Mouse (Mus musculus): ENCODE results near the gene Nr1i3. TPM values are rescaled to one million over a fixed set of nuclear protein-coding genes. Genes with fewer than 3 reads are reported as not detected.
A peak's percentile ranks its signal among the peaks of the same experiment; 100 is the strongest.
"Not testable (repeated sequence)": the region's sequence is repeated elsewhere in the genome, so short reads cannot be mapped to it uniquely, and the experiment has no call there.

Gene Nr1i3
- polyA plus RNA-seq, 1 experiment = 0.80 TPM

DNA sequence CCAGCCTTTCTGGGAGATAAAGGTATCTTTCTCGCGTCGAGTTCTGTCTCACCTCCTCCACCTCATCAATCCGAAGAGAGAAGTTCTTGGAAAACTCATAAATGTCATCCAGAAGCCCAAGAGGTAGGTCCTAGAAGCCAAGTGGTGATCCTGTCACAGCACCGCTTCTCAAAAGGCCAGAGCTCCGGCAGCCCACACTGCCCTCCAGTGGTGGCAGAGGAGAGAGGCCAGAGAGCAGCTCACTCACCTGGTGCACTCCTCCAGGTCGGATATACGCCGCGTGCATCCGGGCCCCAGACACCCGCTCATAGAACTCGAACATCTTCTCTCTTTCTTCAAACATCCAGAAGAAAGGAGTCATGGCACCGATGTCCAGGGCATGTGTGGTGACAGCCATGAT, 24.7 kb downstream of the Nr1i3 start:
- TF ChIP-seq CTCF (IDR thresholded peaks at IDR 0.05; ENCODE audit: control insufficient read depth, insufficient read depth, low read length) = peak; percentile 92
- no peak for TF ChIP-seq POLR2A (IDR thresholded peaks at IDR 0.05; ENCODE audit: borderline replicate concordance, control insufficient read depth, low read depth, low read length)
- 64% methylated on average over 14 of the region's 14 CpGs for WGBS
- Histone ChIP-seq H3K4me3 (replicated peaks; ENCODE audit: control insufficient read depth, low read depth, low read length) (no peak overlapping the region), H3K4me1 (ENCODE audit: control insufficient read depth, insufficient read depth, low read length) (peaks cover 2% of the 10 kb centered on the region; the same call in 1 of the 2 replicates), H3K27ac (ENCODE audit: control insufficient read depth, insufficient read depth, low read depth, low read length, poor library complexity) (no peak overlapping the region)

DNA sequence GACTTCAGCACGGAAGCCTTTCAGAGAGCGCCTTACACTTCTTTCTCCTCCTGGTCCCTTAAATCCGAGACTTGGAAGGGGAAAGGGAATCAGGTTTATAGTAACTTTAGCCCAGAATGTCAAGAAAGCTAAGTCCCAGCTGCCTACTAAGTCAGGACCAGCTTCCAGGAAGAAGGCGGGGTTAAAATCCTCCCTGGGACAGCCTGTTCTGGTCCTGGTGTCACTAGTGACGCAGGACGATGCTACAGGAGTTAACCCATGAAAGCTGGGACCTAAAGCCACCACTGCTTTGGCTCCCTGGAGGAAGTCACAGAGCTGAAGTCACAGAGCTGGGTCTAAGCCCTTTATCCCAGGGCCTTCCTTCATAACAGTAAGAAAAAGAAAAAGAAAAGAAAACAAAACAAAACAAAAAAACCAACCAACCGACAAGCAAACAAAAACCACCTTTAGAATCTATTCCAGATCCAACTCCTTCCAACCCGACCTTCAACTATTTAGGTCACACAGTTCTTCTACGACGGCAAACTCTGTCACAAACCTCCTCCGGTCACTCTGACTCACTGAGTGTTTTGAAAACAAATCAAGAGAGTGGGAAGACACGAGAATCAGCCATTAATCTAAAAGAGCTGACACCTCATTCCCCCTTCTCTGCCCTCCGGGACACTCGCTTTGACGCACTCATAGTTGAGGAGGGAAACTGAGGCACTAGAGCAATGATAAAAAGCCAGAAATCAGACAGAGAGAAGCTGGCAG, 26.4 kb downstream of the Nr1i3 start:
- TF ChIP-seq CTCF (IDR thresholded peaks at IDR 0.05; ENCODE audit: control insufficient read depth, insufficient read depth, low read length) = no peak
- TF ChIP-seq POLR2A (IDR thresholded peaks at IDR 0.05; ENCODE audit: borderline replicate concordance, control insufficient read depth, low read depth, low read length) = no peak
- H3K4me1 ChIP-seq (ENCODE audit: control insufficient read depth, insufficient read depth, low read length) = no peaks in the 10 kb centered on the region; the same call in 1 of the 2 replicates
- H3K4me3 ChIP-seq (replicated peaks; ENCODE audit: control insufficient read depth, low read depth, low read length) = no peak overlapping the region
- H3K27ac ChIP-seq (ENCODE audit: control insufficient read depth, insufficient read depth, low read depth, low read length, poor library complexity) = no peak overlapping the region
- WGBS = 87% methylated on average over 15 of the region's 15 CpGs

DNA sequence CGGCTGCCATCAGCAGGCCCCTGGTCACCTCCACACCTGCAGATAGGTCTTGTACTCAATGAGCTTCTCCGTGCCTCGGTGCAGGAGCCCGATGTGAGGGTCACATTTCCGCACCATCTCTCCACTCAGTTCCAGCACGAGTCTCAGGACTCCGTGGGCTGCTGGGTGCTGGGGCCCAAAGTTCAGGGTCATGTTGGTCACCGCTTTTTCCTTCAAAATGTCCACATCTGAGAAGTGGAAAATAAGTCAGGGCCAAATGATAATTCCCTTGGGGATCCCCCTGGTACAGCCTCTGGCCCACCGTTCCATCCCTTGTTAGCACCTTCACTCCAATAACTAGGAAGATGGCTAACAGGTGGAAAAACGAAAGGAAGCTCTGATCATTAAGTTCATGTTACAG, 27.1 kb downstream of the Nr1i3 start:
- Histone ChIP-seq H3K4me1 (ENCODE audit: control insufficient read depth, insufficient read depth, low read length) (no peaks in the 10 kb centered on the region), H3K4me3 (replicated peaks; ENCODE audit: control insufficient read depth, low read depth, low read length) (no peak overlapping the region), H3K27ac (ENCODE audit: control insufficient read depth, insufficient read depth, low read depth, low read length, poor library complexity) (no peak overlapping the region)
- 90% methylated on average over 10 of the region's 10 CpGs for WGBS
- no peak for TF ChIP-seq CTCF (IDR thresholded peaks at IDR 0.05; ENCODE audit: control insufficient read depth, insufficient read depth, low read length)
- no peak for TF ChIP-seq POLR2A (IDR thresholded peaks at IDR 0.05; ENCODE audit: borderline replicate concordance, control insufficient read depth, low read depth, low read length)

DNA sequence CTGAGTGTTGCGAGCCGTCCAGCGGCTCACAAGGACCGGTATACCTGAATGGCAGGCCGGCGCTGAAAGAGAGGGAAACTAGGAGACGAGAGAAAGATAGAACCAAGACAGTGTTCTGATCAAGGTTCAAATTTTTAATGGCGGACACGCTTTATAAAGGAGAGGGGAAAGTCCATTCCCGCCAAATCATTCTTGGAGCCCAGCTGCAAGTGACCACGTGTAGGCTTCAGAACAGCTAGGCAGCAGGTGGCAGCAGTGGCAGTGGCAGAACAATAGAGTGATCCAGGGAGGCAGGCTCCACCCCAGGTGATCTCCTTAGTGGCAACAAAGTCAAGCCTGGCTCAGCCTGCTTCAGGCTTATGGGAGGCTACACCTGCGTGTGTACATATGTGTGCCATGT, 28.2 kb downstream of the Nr1i3 start:
- not testable (repeated sequence) for H3K4me3 ChIP-seq (replicated peaks; ENCODE audit: control insufficient read depth, low read depth, low read length); H3K4me1 ChIP-seq (ENCODE audit: control insufficient read depth, insufficient read depth, low read length); H3K27ac ChIP-seq (ENCODE audit: control insufficient read depth, insufficient read depth, low read depth, low read length, poor library complexity)
- WGBS = 89% methylated on average over 12 of the region's 12 CpGs

DNA sequence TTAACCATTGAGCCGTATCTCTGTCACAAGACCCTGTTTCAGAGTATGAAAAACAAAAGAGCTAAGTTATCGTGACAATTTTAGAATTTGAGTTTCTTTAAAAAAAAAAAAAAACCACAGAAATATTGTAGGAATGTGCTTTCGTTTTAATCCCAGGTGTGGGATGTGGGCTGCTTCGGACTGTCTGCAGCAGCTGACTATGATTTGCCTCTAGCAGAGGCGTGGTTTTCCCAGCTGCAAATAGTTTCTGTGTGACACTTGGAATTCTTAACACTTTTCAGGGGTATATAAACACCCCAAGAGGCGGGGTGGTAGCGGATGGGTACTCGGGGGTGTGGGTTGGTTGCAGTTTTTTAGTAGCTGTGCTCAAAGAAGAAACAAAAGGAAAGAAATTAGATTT, 31.6 kb downstream of the Nr1i3 start:
- Histone ChIP-seq H3K4me3 (replicated peaks; ENCODE audit: control insufficient read depth, low read depth, low read length) (no peak overlapping the region), H3K4me1 (ENCODE audit: control insufficient read depth, insufficient read depth, low read length) (peaks cover 2% of the 10 kb centered on the region; the same call in 1 of the 2 replicates), H3K27ac (ENCODE audit: control insufficient read depth, insufficient read depth, low read depth, low read length, poor library complexity) (no peak overlapping the region)
- TF ChIP-seq POLR2A (IDR thresholded peaks at IDR 0.05; ENCODE audit: borderline replicate concordance, control insufficient read depth, low read depth, low read length) (no peak), CTCF (IDR thresholded peaks at IDR 0.05; ENCODE audit: control insufficient read depth, insufficient read depth, low read length) (no peak)
- WGBS = 90% methylated on average over 8 of the region's 8 CpGs

DNA sequence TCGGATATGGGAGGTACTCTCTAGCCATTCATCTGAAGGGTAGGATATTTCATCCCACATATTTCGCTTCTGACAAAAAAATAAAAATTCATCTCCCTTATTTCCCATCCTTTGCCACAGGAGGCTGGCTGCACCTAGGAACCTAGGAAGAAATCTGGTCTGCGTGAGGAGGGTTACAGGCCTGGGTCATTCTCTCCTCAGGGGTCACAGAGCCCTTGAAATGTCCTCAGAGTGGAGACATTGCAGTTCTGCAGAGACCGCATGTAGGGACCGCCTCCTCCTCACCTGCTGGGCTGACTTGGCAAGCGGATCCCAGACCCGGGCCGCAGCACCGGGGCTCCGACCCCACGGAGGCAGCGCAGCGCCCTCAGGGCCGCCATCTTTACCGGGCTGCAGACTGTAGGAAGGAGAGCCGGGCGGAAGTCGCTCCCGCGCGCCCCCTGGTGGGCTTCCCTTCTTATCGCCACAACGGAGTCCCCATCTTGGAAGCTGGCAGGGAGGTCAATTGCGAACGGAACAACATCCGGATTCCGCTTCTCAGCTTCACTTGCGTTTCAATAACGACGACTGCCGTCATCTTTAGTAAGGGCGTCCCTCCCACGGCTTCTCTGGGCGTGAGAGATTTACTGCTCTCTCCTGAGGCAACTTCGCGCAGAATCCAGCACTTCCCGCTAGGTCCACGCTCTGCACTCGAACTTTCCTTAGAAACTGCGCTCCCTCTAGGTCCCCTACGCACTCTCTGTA, 33.1 kb downstream of the Nr1i3 start:
- under 1% methylated on average over 41 of the region's 41 CpGs for WGBS
- peaks cover 2% of the 10 kb centered on the region; the same call in 1 of the 2 replicates for H3K4me1 ChIP-seq (ENCODE audit: control insufficient read depth, insufficient read depth, low read length)
- H3K4me3 ChIP-seq (replicated peaks; ENCODE audit: control insufficient read depth, low read depth, low read length) = peak overlapping the region; percentile 83
- peak overlapping the region; percentile 48 for H3K27ac ChIP-seq (ENCODE audit: control insufficient read depth, insufficient read depth, low read depth, low read length, poor library complexity)
- peak; percentile 86 for TF ChIP-seq CTCF (IDR thresholded peaks at IDR 0.05; ENCODE audit: control insufficient read depth, insufficient read depth, low read length)
- TF ChIP-seq POLR2A (IDR thresholded peaks at IDR 0.05; ENCODE audit: borderline replicate concordance, control insufficient read depth, low read depth, low read length) = peak; percentile 84; the same call in 1 of the 2 replicates

DNA sequence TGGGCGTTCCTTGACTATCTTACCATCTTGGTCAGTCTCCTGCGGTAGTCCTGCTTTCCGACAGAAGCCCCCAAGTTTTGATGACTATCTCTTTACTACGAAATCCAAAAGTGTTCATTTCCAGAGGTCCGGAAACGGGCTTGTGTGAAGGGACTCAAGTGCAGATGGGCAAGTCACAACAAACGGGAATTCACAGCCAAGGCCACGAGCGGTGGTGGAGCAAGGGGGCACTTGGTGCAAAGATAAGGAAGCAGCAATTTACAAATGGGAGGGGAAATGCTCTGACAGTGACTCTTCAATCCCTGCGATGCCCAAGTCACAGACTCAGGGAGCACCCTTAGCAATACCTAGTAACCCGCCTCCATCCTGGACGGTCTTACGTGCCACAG, 33.7 kb downstream of the Nr1i3 start:
- H3K4me1 ChIP-seq (ENCODE audit: control insufficient read depth, insufficient read depth, low read length) = peaks cover 2% of the 10 kb centered on the region; the same call in 1 of the 2 replicates
- peak overlapping the region; percentile 73 for H3K4me3 ChIP-seq (replicated peaks; ENCODE audit: control insufficient read depth, low read depth, low read length)
- WGBS = 14% methylated on average over 13 of the region's 13 CpGs
- peak overlapping the region; percentile 48 for H3K27ac ChIP-seq (ENCODE audit: control insufficient read depth, insufficient read depth, low read depth, low read length, poor library complexity)
- TF ChIP-seq CTCF (IDR thresholded peaks at IDR 0.05; ENCODE audit: control insufficient read depth, insufficient read depth, low read length) (no peak), POLR2A (IDR thresholded peaks at IDR 0.05; ENCODE audit: borderline replicate concordance, control insufficient read depth, low read depth, low read length) (no peak)

DNA sequence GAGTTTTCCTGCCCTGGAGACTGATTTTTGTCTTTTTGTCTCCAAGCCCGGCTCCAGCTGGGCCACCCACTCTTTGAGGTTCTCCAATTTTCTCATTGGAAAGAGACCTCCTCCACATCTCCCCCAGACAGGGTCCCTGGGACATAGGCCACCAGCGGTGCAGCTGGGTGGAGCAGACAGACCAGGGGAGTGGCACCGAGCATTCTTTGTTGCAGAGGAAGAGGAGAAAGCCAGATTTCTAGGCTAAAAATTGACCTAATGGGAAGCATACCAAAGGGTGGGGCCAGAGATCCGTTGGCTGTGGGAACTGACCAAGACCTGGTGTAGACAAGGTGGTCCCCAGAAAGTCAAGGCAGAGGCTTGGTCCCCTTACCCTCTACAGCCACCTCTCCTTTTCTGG, 34.1 kb downstream of the Nr1i3 start:
- 45% methylated on average over 4 of the region's 4 CpGs for WGBS
- no peak overlapping the region for H3K4me3 ChIP-seq (replicated peaks; ENCODE audit: control insufficient read depth, low read depth, low read length)
- H3K27ac ChIP-seq (ENCODE audit: control insufficient read depth, insufficient read depth, low read depth, low read length, poor library complexity) = no peak overlapping the region
- TF ChIP-seq POLR2A (IDR thresholded peaks at IDR 0.05; ENCODE audit: borderline replicate concordance, control insufficient read depth, low read depth, low read length) (no peak), CTCF (IDR thresholded peaks at IDR 0.05; ENCODE audit: control insufficient read depth, insufficient read depth, low read length) (no peak)
- H3K4me1 ChIP-seq (ENCODE audit: control insufficient read depth, insufficient read depth, low read length) = peaks cover 2% of the 10 kb centered on the region; the same call in 1 of the 2 replicates

All from bone marrow, adult 2 months (tissue).